Mouse (Mus musculus): Measurements from ENCODE around the gene Zmiz1. TPM values are rescaled to one million over a fixed set of nuclear protein-coding genes. Genes with fewer than 3 reads are reported as not detected.

Gene Zmiz1
- polyA plus RNA-seq, 1 experiment from 2014 or later = 70.0 TPM

DNA sequence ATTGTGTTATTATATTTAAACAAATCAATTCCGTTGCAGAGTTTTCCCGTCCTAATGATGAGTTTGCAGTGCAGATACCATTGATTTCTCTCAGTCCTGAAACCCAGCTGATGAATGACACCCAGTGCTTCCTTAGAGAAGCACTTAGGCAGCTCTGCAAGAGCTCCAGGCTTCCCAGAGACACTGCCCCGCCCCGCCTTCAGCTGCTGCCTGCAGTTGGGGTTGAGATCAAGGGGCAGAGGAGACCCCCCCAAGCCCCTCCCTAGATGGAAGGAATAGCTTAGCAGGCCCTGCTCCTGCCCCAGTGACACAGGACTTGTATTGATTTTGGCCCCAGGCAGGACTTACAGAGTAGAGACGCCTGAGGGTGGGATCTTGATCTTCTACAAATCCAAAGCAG, 53.0 kb downstream of the Zmiz1 start:
- no peak for ATAC-seq (ENCODE audit: low FRiP score)
- H3K9ac ChIP-seq = no peak overlapping the region
- DNase-seq (ENCODE audit: low spot score) = no peak
- H3K4me3 ChIP-seq (replicated peaks; ENCODE audit: low read length) = no peak overlapping the region
- WGBS = 33% methylated on average over 5 of the region's 5 CpGs
- peaks cover 26% of the 10 kb centered on the region for H3K36me3 ChIP-seq (replicated peaks; ENCODE audit: control insufficient read depth, insufficient read depth)
- peak overlapping the region; percentile 29; the same call in 1 of the 2 replicates for H3K27ac ChIP-seq
- no peak overlapping the region for H3K4me2 ChIP-seq (replicated peaks)
- no peaks in the 10 kb centered on the region for H3K27me3 ChIP-seq (ENCODE audit: control insufficient read depth, insufficient read depth, low read length)
- peaks cover 66% of the 10 kb centered on the region for H3K4me1 ChIP-seq (replicated peaks; ENCODE audit: control insufficient read depth, insufficient read depth, low read length)
- no peaks in the 10 kb centered on the region for H3K9me3 ChIP-seq (ENCODE audit: control insufficient read depth, low read length)

DNA sequence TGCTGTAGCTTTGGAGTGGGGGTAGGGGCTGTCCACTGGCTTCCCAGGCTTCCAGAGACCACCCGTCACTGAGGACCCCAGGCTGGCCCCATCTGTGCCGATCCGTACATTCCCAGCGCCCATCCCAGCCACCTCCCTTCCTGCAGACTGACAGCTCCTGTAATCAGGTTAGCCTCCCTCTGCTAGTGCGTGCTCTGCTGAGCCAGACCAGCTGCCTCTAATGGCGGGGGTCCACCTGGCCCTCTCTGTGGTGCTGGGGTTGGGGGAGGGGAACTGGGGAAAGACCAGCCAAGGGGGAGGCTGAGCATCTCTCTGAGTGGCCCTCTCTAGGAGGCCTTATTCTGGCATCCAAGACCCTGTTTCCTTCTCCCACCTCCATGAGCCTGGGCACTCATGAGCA, 53.8 kb downstream of the Zmiz1 start:
- no peaks in the 10 kb centered on the region for H3K27me3 ChIP-seq (ENCODE audit: control insufficient read depth, insufficient read depth, low read length)
- WGBS = 17% methylated on average over 6 of the region's 6 CpGs
- H3K27ac ChIP-seq = peak overlapping the region; percentile 29
- H3K9ac ChIP-seq = 0 out of 2 replicates have a peak overlapping the region, but pooled peaks have one; percentile 2
- H3K4me3 ChIP-seq (replicated peaks; ENCODE audit: low read length) = no peak overlapping the region
- ATAC-seq (ENCODE audit: low FRiP score) (0 out of 2 replicates have a peak, but pooled peaks have one; percentile 15), DNase-seq (ENCODE audit: low spot score) (no peak)
- peaks cover 21% of the 10 kb centered on the region for H3K36me3 ChIP-seq (replicated peaks; ENCODE audit: control insufficient read depth, insufficient read depth)
- H3K4me2 ChIP-seq (replicated peaks) = no peak overlapping the region
- H3K9me3 ChIP-seq (ENCODE audit: control insufficient read depth, low read length) = no peaks in the 10 kb centered on the region
- H3K4me1 ChIP-seq (replicated peaks; ENCODE audit: control insufficient read depth, insufficient read depth, low read length) = peaks cover 66% of the 10 kb centered on the region

DNA sequence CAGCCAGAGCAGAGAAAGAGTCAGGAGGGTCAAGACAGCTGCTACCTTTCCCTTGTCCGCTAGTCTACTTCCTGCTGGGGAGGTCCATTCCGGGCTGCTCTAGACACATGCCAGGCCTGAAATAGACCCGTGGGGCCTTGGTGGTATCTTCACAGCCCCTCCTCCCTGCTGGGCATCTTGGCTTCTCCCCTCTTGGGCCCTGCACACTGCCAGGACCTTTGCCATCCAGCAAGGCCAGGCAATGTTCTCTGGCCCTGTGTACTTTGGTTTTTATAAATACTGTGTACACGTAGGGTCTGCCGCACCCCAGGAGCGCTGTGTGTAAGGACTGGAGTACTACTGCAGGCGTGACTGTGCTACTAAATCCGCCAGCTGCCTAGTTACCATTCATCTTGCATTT, 54.5 kb downstream of the Zmiz1 start:
- H3K27me3 ChIP-seq (ENCODE audit: control insufficient read depth, insufficient read depth, low read length) = no peaks in the 10 kb centered on the region
- H3K9me3 ChIP-seq (ENCODE audit: control insufficient read depth, low read length) = no peaks in the 10 kb centered on the region
- peaks cover 16% of the 10 kb centered on the region for H3K36me3 ChIP-seq (replicated peaks; ENCODE audit: control insufficient read depth, insufficient read depth)
- H3K4me3 ChIP-seq (replicated peaks; ENCODE audit: low read length) = no peak overlapping the region
- WGBS = 62% methylated on average over 8 of the region's 8 CpGs
- ATAC-seq (ENCODE audit: low FRiP score) (no peak), DNase-seq (ENCODE audit: low spot score) (no peak)
- no peak overlapping the region for H3K4me2 ChIP-seq (replicated peaks)
- peaks cover 66% of the 10 kb centered on the region for H3K4me1 ChIP-seq (replicated peaks; ENCODE audit: control insufficient read depth, insufficient read depth, low read length)
- 0 out of 2 replicates have a peak overlapping the region, but pooled peaks have one; percentile 2 for H3K9ac ChIP-seq
- 0 out of 2 replicates have a peak overlapping the region, but pooled peaks have one; percentile 29 for H3K27ac ChIP-seq

DNA sequence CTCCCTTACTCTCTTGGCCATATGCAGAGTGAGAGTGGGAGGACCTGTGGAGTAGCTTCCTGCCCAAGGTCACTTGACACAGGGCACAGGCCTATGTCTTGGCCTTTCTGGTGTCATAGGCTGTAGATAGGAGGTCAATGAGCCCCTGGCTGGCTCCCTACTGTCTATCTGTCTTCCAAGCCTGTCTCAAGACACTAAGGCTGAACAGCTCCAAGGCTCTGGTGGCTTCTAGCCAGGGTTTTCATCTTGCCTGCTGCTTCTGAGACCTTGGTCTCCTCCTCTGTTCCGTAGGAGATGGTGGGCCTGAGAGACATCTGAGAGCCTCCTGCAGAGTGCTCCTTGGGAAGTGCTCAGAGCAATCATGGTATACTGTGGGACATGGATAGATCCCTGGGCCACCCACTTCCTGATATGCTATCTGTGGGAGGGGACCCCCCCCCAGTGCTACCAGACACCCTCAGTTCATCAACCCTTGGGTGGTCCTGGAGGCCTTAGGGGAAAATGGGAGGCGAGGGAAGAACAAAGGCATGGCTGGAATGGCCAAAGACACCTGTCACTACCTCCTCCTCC, 56.0 kb downstream of the Zmiz1 start:
- H3K4me1 ChIP-seq (replicated peaks; ENCODE audit: control insufficient read depth, insufficient read depth, low read length) = peaks cover 58% of the 10 kb centered on the region
- WGBS = 63% methylated on average over 2 of the region's 2 CpGs
- no peak for DNase-seq (ENCODE audit: low spot score)

DNA sequence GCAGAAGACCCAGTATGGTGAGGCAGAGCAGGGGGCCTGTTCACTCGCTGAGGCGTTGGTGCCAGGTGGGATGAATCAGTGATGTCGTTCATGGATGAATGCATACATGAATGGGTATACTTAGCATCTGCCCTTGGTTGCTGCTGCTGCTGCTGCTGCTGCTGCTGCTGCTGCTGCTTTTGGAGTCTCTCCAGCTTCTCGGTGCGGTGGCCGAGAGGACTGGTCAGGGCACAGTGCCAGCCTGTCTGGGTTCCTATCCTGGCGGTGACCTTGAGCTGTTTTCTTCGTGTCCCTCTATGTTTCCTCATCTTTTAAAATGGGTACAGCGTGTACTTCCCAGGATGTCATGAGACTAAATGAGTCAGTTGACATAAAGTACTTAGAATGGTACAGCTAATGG, 56.9 kb downstream of the Zmiz1 start:
- ATAC-seq (ENCODE audit: low FRiP score) (no peak), DNase-seq (ENCODE audit: low spot score) (no peak)
- H3K27ac ChIP-seq = no peak overlapping the region
- peaks cover 54% of the 10 kb centered on the region for H3K4me1 ChIP-seq (replicated peaks; ENCODE audit: control insufficient read depth, insufficient read depth, low read length)
- no peaks in the 10 kb centered on the region for H3K27me3 ChIP-seq (ENCODE audit: control insufficient read depth, insufficient read depth, low read length)
- H3K9ac ChIP-seq = no peak overlapping the region
- no peak overlapping the region for H3K4me3 ChIP-seq (replicated peaks; ENCODE audit: low read length)
- H3K36me3 ChIP-seq (replicated peaks; ENCODE audit: control insufficient read depth, insufficient read depth) = no peaks in the 10 kb centered on the region; the same call in 1 of the 2 replicates
- WGBS = 59% methylated on average over 9 of the region's 9 CpGs
- no peaks in the 10 kb centered on the region for H3K9me3 ChIP-seq (ENCODE audit: control insufficient read depth, low read length)
- no peak overlapping the region for H3K4me2 ChIP-seq (replicated peaks)

More for the DNA sequence above, 56.0 kb downstream of the Zmiz1 start:
- H3K27me3 ChIP-seq (ENCODE audit: control insufficient read depth, insufficient read depth, low read length) = no peaks in the 10 kb centered on the region
- no peak overlapping the region for H3K4me3 ChIP-seq (replicated peaks; ENCODE audit: low read length)
- H3K27ac ChIP-seq = no peak overlapping the region
- ATAC-seq (ENCODE audit: low FRiP score) = no peak
- H3K36me3 ChIP-seq (replicated peaks; ENCODE audit: control insufficient read depth, insufficient read depth) = peaks cover 3% of the 10 kb centered on the region; the same call in 1 of the 2 replicates
- no peaks in the 10 kb centered on the region for H3K9me3 ChIP-seq (ENCODE audit: control insufficient read depth, low read length)
- H3K9ac ChIP-seq = no peak overlapping the region
- H3K4me2 ChIP-seq (replicated peaks) = no peak overlapping the region

DNA sequence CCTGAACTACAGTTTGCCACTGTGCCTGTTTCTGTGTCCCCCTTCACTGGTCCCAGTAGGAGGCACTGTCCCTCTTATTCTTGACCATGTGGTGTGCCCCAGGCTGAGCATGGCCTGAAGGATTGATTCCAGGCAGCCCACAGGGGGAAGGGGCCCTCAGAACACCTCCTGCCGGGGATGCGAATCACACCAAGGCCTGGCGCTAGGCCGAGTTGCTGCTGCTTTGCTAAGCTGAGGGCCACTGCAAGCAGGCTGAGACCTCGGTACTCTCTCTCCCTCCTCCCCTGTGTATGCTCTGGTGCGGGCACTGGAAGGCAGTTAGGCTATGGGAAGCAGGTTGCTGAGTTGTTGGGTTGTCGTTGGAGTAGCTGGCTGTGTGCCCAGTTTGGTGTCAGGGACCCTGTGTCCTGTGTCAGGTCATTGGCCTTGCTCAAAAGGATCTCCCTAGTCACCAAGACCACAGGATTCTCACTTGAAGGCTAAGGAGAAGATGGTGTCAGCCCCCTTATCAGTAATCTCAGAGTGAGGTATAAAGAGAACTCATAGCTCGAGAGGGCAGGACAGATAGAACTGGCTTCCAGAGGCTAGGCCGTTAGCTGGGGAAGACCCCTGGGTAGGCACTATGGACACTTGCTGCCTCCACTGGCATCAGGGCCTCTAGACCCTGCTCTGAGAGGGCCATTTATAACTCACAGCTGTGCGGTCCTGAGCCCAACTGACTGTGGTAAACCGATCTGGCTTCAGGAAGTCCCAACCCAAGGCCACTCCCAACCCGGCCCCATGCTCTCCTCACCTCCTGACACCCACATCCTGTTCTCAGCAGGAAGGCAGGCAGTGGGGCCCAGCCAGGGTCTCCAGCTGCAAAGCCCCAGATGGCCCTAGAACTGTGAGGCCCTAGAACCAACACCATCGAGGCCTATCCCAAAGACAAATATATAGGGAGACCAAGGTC, 57.9 kb downstream of the Zmiz1 start:
- Histone ChIP-seq H3K9ac (no peak overlapping the region), H3K27ac (peak overlapping the region; percentile 26; the same call in 1 of the 2 replicates), H3K9me3 (ENCODE audit: control insufficient read depth, low read length) (no peaks in the 10 kb centered on the region), H3K4me2 (replicated peaks) (no peak overlapping the region), H3K36me3 (replicated peaks; ENCODE audit: control insufficient read depth, insufficient read depth) (no peaks in the 10 kb centered on the region; the same call in 1 of the 2 replicates), H3K27me3 (ENCODE audit: control insufficient read depth, insufficient read depth, low read length) (no peaks in the 10 kb centered on the region), H3K4me1 (replicated peaks; ENCODE audit: control insufficient read depth, insufficient read depth, low read length) (peaks cover 53% of the 10 kb centered on the region), H3K4me3 (replicated peaks; ENCODE audit: low read length) (no peak overlapping the region)
- WGBS = 58% methylated on average over 13 of the region's 13 CpGs
- ATAC-seq (ENCODE audit: low FRiP score) (no peak), DNase-seq (ENCODE audit: low spot score) (no peak)

DNA sequence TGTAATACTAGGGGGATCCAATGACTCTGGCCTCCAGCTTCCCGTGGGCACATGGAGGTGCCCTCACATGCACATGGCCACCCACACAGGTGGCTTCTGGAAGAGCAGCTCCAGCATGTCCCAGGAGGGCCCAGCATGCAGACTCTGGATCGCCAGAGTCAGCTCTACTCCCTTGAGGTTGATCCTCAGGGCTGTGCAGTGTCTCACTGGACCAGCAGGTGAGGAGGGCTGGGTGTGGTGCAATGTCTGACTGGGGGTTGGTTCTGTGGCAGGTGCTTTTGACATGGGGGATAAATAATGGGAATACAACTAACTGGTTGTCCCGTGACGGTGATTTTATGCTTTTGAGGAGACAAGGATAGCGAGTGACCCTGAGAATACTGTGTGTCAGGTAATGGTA, 59.7 kb downstream of the Zmiz1 start:
- 80% methylated on average over 5 of the region's 5 CpGs for WGBS
- DNase-seq (ENCODE audit: low spot score) = no peak
- no peak for ATAC-seq (ENCODE audit: low FRiP score)

DNA sequence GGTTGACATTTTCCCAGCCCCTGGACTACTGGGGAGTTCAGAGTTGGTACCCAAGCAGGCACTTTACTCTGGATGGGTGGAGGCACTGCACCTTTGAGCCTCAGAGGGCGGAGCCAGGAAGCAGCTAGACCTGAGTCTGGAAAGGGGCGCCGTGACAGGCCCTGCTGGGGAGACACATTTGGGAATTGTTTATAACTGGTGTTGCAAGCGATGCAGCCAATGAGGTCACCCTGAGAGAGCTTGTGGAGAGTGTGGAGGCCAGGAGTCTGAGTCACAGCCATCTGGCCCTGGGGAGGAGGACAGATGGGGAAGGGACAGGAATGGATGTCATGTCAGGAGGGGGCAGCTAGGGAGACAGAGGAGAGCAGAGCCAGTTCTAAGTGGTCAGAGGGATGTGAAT, 60.7 kb downstream of the Zmiz1 start:
- Histone ChIP-seq H3K9me3 (ENCODE audit: control insufficient read depth, low read length) (no peaks in the 10 kb centered on the region), H3K4me1 (replicated peaks; ENCODE audit: control insufficient read depth, insufficient read depth, low read length) (peaks cover 57% of the 10 kb centered on the region), H3K4me2 (replicated peaks) (no peak overlapping the region), H3K36me3 (replicated peaks; ENCODE audit: control insufficient read depth, insufficient read depth) (no peaks in the 10 kb centered on the region; the same call in 1 of the 2 replicates), H3K27ac (no peak overlapping the region), H3K9ac (no peak overlapping the region), H3K4me3 (replicated peaks; ENCODE audit: low read length) (no peak overlapping the region), H3K27me3 (ENCODE audit: control insufficient read depth, insufficient read depth, low read length) (no peaks in the 10 kb centered on the region)
- ATAC-seq (ENCODE audit: low FRiP score) (no peak), DNase-seq (ENCODE audit: low spot score) (no peak)
- 42% methylated on average over 4 of the region's 4 CpGs for WGBS

More for the DNA sequence above, 59.7 kb downstream of the Zmiz1 start:
- H3K4me1 ChIP-seq (replicated peaks; ENCODE audit: control insufficient read depth, insufficient read depth, low read length) = peaks cover 49% of the 10 kb centered on the region
- no peak overlapping the region for H3K27ac ChIP-seq
- H3K9me3 ChIP-seq (ENCODE audit: control insufficient read depth, low read length) = no peaks in the 10 kb centered on the region
- H3K36me3 ChIP-seq (replicated peaks; ENCODE audit: control insufficient read depth, insufficient read depth) = no peaks in the 10 kb centered on the region; the same call in 1 of the 2 replicates
- no peak overlapping the region for H3K9ac ChIP-seq
- H3K27me3 ChIP-seq (ENCODE audit: control insufficient read depth, insufficient read depth, low read length) = no peaks in the 10 kb centered on the region
- H3K4me3 ChIP-seq (replicated peaks; ENCODE audit: low read length) = no peak overlapping the region
- H3K4me2 ChIP-seq (replicated peaks) = no peak overlapping the region

DNA sequence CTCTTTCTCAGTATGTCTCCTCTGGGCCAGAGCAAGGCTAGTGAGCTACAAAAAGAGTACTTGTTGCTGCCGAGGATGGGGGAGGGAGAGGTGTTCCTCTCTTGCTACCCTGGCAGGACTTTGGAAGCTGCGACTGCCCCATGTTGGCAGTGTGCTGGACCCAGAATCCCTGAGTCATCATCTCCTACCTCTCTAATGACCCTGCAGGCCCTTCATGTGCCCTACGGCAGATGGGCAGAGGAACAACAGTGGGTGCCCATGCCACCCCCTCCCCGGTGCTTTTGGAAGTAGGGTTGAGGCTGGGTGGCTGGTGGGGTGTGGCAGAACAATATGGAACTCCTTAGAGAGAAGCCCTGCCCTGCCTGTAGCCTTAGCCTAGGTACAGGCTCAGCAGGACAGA, 61.6 kb downstream of the Zmiz1 start:
- peak overlapping the region; percentile 21; the same call in 1 of the 2 replicates for H3K27ac ChIP-seq
- 68% methylated on average over 4 of the region's 4 CpGs for WGBS
- ATAC-seq (ENCODE audit: low FRiP score) (no peak), DNase-seq (ENCODE audit: low spot score) (no peak)
- no peak overlapping the region for H3K9ac ChIP-seq
- H3K27me3 ChIP-seq (ENCODE audit: control insufficient read depth, insufficient read depth, low read length) = no peaks in the 10 kb centered on the region
- H3K4me1 ChIP-seq (replicated peaks; ENCODE audit: control insufficient read depth, insufficient read depth, low read length) = peaks cover 63% of the 10 kb centered on the region
- H3K4me3 ChIP-seq (replicated peaks; ENCODE audit: low read length) = no peak overlapping the region
- H3K9me3 ChIP-seq (ENCODE audit: control insufficient read depth, low read length) = no peaks in the 10 kb centered on the region
- H3K36me3 ChIP-seq (replicated peaks; ENCODE audit: control insufficient read depth, insufficient read depth) = no peaks in the 10 kb centered on the region; the same call in 1 of the 2 replicates
- no peak overlapping the region for H3K4me2 ChIP-seq (replicated peaks)
